Comparison of ENCODE assay signal across 8 mouse cellular contexts in the genomic region with DNA sequence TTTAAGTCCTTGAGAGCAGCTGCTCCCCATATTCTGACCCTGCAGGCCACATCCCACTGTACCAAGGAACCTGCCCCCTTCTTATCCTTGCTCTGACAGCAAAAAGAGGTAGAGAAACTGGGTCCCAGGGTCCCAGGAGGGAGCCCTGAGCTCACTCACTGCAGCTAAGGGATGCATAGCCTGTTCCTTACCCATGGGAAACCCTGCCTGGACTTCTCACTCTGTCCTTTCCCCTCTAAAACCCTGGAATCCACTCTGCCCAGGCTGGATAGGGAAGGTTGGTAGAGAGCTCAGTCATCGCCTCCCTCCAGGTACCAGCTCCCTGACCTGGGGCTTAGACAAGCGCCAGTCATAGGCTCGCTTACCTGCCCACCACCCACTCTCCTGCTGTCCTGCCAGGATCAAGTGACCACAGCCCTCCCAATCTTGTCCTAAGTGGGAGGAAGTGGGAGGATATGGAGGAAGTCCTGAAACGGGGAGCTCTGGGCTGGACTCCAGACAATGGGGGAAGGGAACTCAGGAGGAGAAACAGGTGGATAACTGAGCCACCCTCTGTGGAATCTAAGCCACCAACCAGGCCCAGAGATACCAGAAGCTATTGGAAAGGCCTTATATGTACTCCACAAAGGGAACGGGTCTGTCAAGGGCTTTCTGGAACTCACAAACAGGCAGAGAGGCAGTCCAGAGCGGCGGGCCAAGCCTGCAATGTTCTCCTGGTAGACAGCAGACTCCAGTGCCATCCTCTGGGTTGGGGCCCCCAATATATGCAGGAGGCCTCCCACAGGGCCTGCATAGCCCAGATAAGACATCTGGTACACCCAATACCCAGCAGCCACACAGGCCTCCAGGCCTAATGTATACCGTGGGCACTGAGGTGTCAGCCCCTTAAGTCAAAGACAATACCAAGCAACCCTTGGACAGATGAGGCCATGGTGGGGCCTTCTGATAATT. TPM values are rescaled to one million over a fixed set of nuclear protein-coding genes. Genes with fewer than 3 reads are reported as not detected.
DNase-seq lines count a peak whose midpoint lies in the region; ATAC-seq lines count a peak whose summit lies in the region.

No protein-coding gene starts in this region.

- peaks cover 88% of the 10 kb centered on the region for H3K4me1 ChIP-seq in megakaryocyte, embryonic 14.5 days
- H3K4me1 ChIP-seq in erythroblast, embryonic 14.5 days (ENCODE audit: control insufficient read depth), result peaks cover 91% of the 10 kb centered on the region
- peaks cover 58% of the 10 kb centered on the region for H3K4me1 ChIP-seq in kidney, embryonic 16.5 days (ENCODE audit: insufficient read depth, low read length)

- H3K9me3 ChIP-seq in megakaryocyte, embryonic 14.5 days, result no peaks in the 10 kb centered on the region
- H3K9me3 ChIP-seq in erythroblast, embryonic 14.5 days (ENCODE audit: control insufficient read depth, low read length), result no peaks in the 10 kb centered on the region
- no peaks in the 10 kb centered on the region for H3K9me3 ChIP-seq in kidney, embryonic 16.5 days (ENCODE audit: low read length)

- peak overlapping the region; percentile 48 for H3K9ac ChIP-seq in kidney, embryonic 16.5 days (replicated peaks; ENCODE audit: low read length)

- ATAC-seq in megakaryocyte, adult 5-6 weeks (ENCODE audit: poor library complexity, severe bottlenecking), result no peak
- ATAC-seq in kidney, embryonic 16.5 days (ENCODE audit: low FRiP score, low TSS enrichment), result no peak
- ATAC-seq in inflammation-experienced regulatory T-cells, adult 6 months, result no peak

- H3K27me3 ChIP-seq in megakaryocyte, embryonic 14.5 days (replicated peaks), result no peaks in the 10 kb centered on the region
- H3K27me3 ChIP-seq in erythroblast, embryonic 14.5 days (ENCODE audit: control insufficient read depth), result no peaks in the 10 kb centered on the region
- H3K27me3 ChIP-seq in kidney, embryonic 16.5 days (ENCODE audit: insufficient read depth, low read length), result no peaks in the 10 kb centered on the region

- H3K4me2 ChIP-seq in kidney, embryonic 16.5 days (replicated peaks; ENCODE audit: low read depth, low read length), result 0 out of 2 replicates have a peak overlapping the region, but pooled peaks have one; percentile 2

- H3K4me3 ChIP-seq in megakaryocyte, embryonic 14.5 days (replicated peaks), result peak overlapping the region; percentile 98
- peak overlapping the region; percentile 83 for H3K4me3 ChIP-seq in erythroblast, embryonic 14.5 days (replicated peaks)
- H3K4me3 ChIP-seq in kidney, embryonic 16.5 days (ENCODE audit: low read length), result no peak overlapping the region

- peaks cover 43% of the 10 kb centered on the region for H3K36me3 ChIP-seq in megakaryocyte, embryonic 14.5 days (replicated peaks; ENCODE audit: low read length)
- H3K36me3 ChIP-seq in erythroblast, embryonic 14.5 days (ENCODE audit: control insufficient read depth), result peaks cover 83% of the 10 kb centered on the region
- H3K36me3 ChIP-seq in kidney, embryonic 16.5 days (ENCODE audit: insufficient read depth, low read length), result 0 out of 2 replicates have a peak, but pooled peaks cover 2% of the 10 kb centered on the region

- peak; percentile 77 for DNase-seq in lung, postnatal 25 days (ENCODE audit: low spot score)
- DNase-seq in right cerebral cortex, postnatal 25 days, result no peak
- DNase-seq in retina, embryonic 14.5 days (ENCODE audit: low spot score), result no peak

- H3K27ac ChIP-seq in kidney, embryonic 16.5 days (ENCODE audit: low read length), result 0 out of 2 replicates have a peak overlapping the region, but pooled peaks have one; percentile 19

- 57% methylated on average over 8 of the region's 8 CpGs for WGBS in kidney, embryonic 16.5 days

RNA-seq across cellular contexts. Expression of a gene that starts 2.3 kb away (rescaled TPM):
- 127 and 215 TPM in 2 replicates for polyA plus RNA-seq in megakaryocyte, embryonic 14.5 days (2012; ENCODE audit: insufficient read depth, low replicate concordance)
- 42.8 and 44.7 TPM in 2 replicates for total RNA-seq in megakaryocyte, adult 5-6 weeks (2015)
- 21.0 and 24.5 TPM in 2 replicates for total RNA-seq in megakaryocyte, adult 5-6 weeks (2017)
- polyA plus RNA-seq in erythroblast, embryonic 14.5 days (2012), result 42.0 and 57.2 TPM in 2 replicates
- polyA plus RNA-seq in kidney, embryonic 16.5 days (2015; fragmentation: Nextera tagmentation; extraction: Ambion mirVana), result 172 and 202 TPM in 2 replicates
- 10 to 100 TPM; 58.4 to 85.8 (median 76.2) TPM for polyA plus RNA-seq in inflammation-experienced regulatory T-cells, adult 6 months (2017; shearing (Covaris generic))

RNA-seq across cellular contexts. Expression of a gene that starts 20.9 kb away (rescaled TPM):
- 69.1 and 81.7 TPM in 2 replicates for polyA plus RNA-seq in megakaryocyte, embryonic 14.5 days (2012; ENCODE audit: insufficient read depth, low replicate concordance)
- total RNA-seq in megakaryocyte, adult 5-6 weeks (2015), result 41.5 and 45.2 TPM in 2 replicates
- 96.6 and 118 TPM in 2 replicates for total RNA-seq in megakaryocyte, adult 5-6 weeks (2017)
- 7.8 and 8.4 TPM in 2 replicates for polyA plus RNA-seq in erythroblast, embryonic 14.5 days (2012)
- polyA plus RNA-seq in kidney, embryonic 16.5 days (2015; fragmentation: Nextera tagmentation; extraction: Ambion mirVana), result 153 and 161 TPM in 2 replicates
- polyA plus RNA-seq in inflammation-experienced regulatory T-cells, adult 6 months (2017; shearing (Covaris generic)), result 100 to 1,000 TPM; 162 to 203 (median 174) TPM

RNA-seq across cellular contexts. Expression of a gene that starts 47.4 kb away (rescaled TPM):
- polyA plus RNA-seq in megakaryocyte, embryonic 14.5 days (2012; ENCODE audit: insufficient read depth, low replicate concordance), result 23.5 and 59.4 TPM in 2 replicates
- total RNA-seq in megakaryocyte, adult 5-6 weeks (2015), result 17.5 and 21.2 TPM in 2 replicates
- 50.8 and 57.9 TPM in 2 replicates for total RNA-seq in megakaryocyte, adult 5-6 weeks (2017)
- 3.3 and 5.1 TPM in 2 replicates for polyA plus RNA-seq in erythroblast, embryonic 14.5 days (2012)
- 67.5 and 69.3 TPM in 2 replicates for polyA plus RNA-seq in kidney, embryonic 16.5 days (2015; fragmentation: Nextera tagmentation; extraction: Ambion mirVana)
- 10 to 100 TPM; 70.6 to 86.9 (median 82.4) TPM for polyA plus RNA-seq in inflammation-experienced regulatory T-cells, adult 6 months (2017; shearing (Covaris generic))
